Mouse (Mus musculus) adrenal gland, adult 2 months (tissue): ENCODE measurements around the gene Myl9. TPM values are rescaled to one million over a fixed set of nuclear protein-coding genes. Genes with fewer than 3 reads are reported as not detected.
"Not testable (repeated sequence)": the region's sequence is repeated elsewhere in the genome, so short reads cannot be mapped to it uniquely, and the experiment has no call there.

Experiments used
- DNase-seq: peaks from one replicate; pipeline ENCODE4 v3.0.0; 2021
- polyA plus RNA-seq: library from polyadenylated mRNA; depleted of rRNA; stranded (reverse); fragments of >200 nt; gene quantifications from 2 replicates; pipeline ENCODE4 v1.2.3, GENCODE M21; 2012
- total RNA-seq, 2 experiments: library from RNA; stranded (reverse); gene quantifications; 2 replicates each; pipeline ENCODE4 v1.2.3; 2021

Myl9 gene
- total and polyA plus RNA-seq, 3 experiments = 48.0 to 85.2 (median 74.9) TPM

- no peak for DNase-seq
Measured at GRCm38 (mm10) chr2:156784016-156784585, 8.9 kb downstream of the Myl9 start.

- no peak for DNase-seq
Measured at GRCm38 (mm10) chr2:156784891-156785290, 9.7 kb downstream of the Myl9 start.

GRCm38 (mm10) chr2:156786369-156786768 is 11.1 kb downstream of the Myl9 start:
- not testable (repeated sequence) for DNase-seq

DNA sequence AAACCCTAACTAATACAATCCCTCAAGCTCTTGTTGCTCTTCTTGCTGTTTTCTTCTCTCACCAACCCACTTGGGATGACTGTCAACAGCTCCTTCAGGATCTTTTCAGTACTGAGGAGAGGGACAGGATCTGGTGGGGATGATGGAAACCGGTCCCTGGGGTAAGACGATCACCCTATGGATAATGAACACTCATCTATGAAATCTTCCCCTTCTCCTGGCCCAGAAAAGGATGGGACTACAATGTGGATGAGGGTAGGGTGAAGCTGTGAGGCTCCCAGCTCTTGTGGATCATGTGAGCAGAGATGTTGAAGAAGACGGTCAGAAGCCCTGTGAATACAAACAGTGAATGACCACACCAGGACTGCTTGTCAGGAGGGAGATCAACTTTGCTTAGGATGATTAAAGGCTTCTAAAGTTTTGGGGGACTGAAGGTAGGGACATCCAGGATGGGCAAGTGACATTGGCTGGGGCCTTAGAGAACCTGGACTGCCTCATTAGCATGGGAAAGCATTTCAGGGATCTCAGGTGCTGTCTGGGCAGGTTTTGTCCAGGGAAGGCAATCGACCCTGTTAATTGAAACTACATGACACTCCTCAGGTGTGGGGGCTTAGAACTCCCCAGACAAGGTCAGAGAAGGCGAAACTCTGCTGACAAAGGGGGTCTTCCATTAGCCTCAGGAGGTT is 12.0 kb downstream of the Myl9 start:
- no peak for DNase-seq

DNA sequence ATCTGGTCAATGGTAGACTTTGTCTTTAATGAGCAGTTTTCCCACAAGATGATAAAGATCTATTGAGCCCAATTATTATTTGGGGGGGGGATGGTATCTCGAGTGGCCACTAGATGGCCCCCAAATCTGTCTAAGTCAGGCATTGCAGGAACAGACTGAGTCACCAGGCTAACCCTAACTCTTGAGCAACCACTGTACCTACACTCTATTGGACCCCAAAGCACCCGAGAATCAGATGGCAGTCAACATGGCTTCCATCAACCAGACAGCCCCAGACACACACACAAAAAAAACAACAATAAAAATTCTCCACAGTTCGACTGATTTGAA is 12.5 kb downstream of the Myl9 start:
- DNase-seq = peak; percentile 28

- no peak for DNase-seq
Measured at GRCm38 (mm10) chr2:156788836-156789235, 13.6 kb downstream of the Myl9 start.

- DNase-seq = no peak
Measured at GRCm38 (mm10) chr2:156798516-156798915, 23.3 kb downstream of the Myl9 start.

DNA sequence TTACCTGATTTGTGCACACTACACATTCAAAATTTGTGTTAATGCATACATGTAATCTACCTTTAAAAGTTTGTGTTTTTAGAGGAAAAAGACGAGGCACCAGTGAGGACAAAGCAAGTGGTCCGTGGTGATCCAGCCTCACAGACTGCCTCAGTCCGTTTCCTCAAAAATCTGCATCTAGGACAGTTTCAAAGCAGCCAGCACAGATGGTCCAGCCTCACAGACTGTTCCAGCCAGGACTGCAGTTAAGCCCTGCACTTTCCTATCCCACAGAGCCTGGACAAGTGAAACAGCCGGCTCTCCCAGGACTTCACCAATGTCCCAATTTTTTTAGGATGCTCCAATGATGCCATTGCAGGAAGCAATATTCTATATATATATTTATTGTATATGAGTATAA is 25.8 kb downstream of the Myl9 start:
- no peak for DNase-seq

- DNase-seq = not testable (repeated sequence)
Measured at GRCm38 (mm10) chr2:156802116-156802515, 26.9 kb downstream of the Myl9 start.

DNA sequence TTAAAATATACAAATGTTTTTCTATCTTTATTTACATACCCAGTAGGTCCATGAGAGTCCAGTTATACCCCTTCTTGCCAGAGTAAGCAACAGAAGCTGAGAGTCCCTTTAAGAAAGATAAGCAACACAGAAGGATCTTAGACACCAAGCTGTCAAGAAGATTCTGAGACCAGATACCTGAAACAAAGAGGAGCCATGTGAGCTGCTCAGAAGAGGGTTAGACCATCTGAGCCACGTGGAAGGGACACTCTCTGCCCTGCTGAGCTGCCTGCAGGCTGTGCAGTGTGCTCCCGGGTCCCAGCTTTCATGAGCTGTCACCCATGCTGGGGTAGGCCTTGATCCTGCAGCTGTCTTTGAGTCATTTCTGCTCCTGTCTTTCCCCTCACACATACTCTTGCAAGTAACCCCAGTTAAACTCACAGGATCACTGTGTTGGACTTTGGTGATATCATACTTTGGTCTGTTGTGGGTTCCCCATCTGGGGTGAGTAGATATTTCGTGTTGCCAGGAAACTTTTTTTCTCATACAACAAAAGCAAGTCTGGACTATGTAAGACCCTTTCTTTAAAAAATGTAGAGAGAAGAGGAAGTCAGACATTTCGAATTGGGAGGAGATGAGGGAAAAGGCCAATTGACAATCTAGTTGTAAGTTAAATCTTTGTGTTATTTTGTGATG is 28.6 kb downstream of the Myl9 start:
- no peak for DNase-seq

GRCm38 (mm10) chr2:156804589-156804988 is 29.4 kb downstream of the Myl9 start:
- no peak for DNase-seq

- no peak for DNase-seq
Measured at GRCm38 (mm10) chr2:156806886-156807285, 31.7 kb downstream of the Myl9 start.

GRCm38 (mm10) chr2:156809579-156809978 is 34.4 kb downstream of the Myl9 start:
- DNase-seq = peak; percentile 55

DNA sequence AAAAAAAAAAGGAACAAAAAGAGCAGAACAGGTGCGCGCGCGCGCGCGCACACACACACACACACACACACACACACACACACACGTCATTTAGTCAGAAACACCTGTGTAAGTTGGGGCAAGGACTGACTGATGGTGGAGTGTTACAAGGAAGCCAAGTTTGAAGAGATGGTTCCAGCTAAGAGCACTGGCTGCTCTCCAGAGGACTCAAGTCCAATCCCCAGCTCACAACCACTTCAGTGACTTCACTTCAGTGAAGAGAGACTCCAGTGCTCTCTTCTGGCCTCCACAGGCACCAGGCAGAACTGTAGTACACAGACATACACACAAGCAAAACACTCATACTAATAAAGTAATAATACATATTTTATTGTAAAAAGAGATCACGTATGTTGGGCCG is 35.5 kb downstream of the Myl9 start:
- DNase-seq = no peak

DNA sequence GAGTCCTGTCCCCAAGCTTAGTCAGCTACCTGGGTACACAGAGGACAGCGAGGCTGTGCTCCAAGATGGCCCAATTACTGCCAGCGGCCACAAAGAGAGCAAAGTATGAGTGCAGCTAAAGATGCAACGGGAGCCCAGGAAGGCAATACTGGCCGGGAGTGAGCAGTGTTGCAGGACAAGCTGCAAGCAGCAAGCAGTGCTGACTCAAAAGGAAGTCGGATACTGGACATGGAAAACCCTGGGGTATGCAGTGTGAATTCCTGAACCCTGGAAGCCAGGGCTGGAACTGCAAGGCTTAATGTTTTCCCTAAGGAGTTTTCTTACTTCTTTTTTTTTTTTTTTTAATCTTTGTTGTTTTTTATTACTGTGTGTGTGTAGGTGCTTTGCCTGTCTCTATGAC is 36.3 kb downstream of the Myl9 start:
- no peak for DNase-seq

- peak; percentile 10 for DNase-seq
Measured at GRCm38 (mm10) chr2:156814344-156814801, 39.2 kb downstream of the Myl9 start.

GRCm38 (mm10) chr2:156814893-156815292 is 39.7 kb downstream of the Myl9 start:
- no peak for DNase-seq

DNA sequence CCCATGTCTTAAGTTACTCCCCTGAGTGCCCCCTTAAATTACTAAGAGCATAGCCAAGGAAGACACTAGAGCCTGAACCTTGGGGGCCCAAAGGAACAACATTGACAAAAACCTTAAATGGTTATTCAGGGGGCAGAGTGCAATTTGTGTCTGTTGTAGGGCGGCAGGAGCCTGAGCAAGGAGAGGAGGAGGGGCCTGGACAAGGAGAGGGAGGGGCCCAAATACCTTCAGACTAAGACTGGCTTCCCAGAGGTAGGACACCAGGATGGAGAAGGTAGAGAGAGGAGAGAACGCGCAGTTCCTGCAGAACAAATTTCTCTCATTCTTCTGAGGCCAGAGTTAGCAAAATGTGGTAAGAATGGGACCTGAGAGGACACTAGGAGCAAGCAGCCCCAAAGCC is 40.2 kb downstream of the Myl9 start:
- DNase-seq = no peak

GRCm38 (mm10) chr2:156816116-156816515 is 40.9 kb downstream of the Myl9 start:
- no peak for DNase-seq

DNA sequence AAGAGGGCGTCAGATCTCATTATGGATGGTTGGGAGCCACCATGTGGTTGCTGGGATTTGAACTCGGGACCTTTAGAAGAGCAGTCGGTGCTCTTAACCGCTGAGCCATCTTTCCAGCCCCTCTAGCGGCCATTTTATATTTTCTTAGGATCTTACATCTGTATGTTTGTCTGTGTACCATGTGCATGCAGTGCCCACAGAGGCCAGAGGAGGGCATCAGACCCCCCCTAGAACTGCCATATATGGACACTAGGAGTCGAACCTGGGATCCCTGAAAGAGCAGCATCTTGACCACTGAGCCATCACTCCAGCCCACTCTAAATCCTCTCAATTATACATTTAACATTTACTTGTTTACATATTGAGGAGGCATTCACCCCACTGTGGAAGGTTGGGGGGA is 49.9 kb downstream of the Myl9 start:
- not testable (repeated sequence) for DNase-seq
